ENCODE assay signal across 19 mouse cellular contexts in genomic region chr4:31167431-31167830, GRCm38 (mm10).
DNase-seq lines count a peak whose midpoint lies in the region; ATAC-seq lines count a peak whose summit lies in the region.
"Had no signal": no experiment of that assay in that cellular context is flagged by ENCODE, and none has a peak within 500 bp of the region (broad histone marks: within the 10 kb centered on the region; RNA-seq: fewer than 3 reads in every experiment).

No protein-coding gene starts in this region.

- no peak overlapping the region for H3K27ac ChIP-seq in hindbrain, embryonic 14.5 days
- no peak overlapping the region for H3K27ac ChIP-seq in hindbrain, embryonic 13.5 days
- peak overlapping the region; percentile 19; the same call in 1 of the 2 replicates for H3K27ac ChIP-seq in midbrain, embryonic 13.5 days
- no peak overlapping the region for H3K27ac ChIP-seq in midbrain, embryonic 10.5 days (replicated peaks)
- H3K27ac ChIP-seq in forebrain, embryonic 15.5 days (replicated peaks), result no peak overlapping the region
- H3K27ac ChIP-seq: embryonic facial prominence, embryonic 13.5 days; heart, embryonic 15.5 days; kidney, postnatal 0 days; limb, embryonic 12.5 days had no signal

- H3K27me3 ChIP-seq in hindbrain, embryonic 14.5 days (ENCODE audit: control insufficient read depth, insufficient read depth, low read length), result no peaks in the 10 kb centered on the region
- no peaks in the 10 kb centered on the region for H3K27me3 ChIP-seq in hindbrain, embryonic 13.5 days
- H3K27me3 ChIP-seq in midbrain, embryonic 13.5 days, result no peaks in the 10 kb centered on the region
- no peaks in the 10 kb centered on the region for H3K27me3 ChIP-seq in midbrain, embryonic 10.5 days (ENCODE audit: low read depth, poor library complexity, severe bottlenecking)
- H3K27me3 ChIP-seq in forebrain, embryonic 15.5 days, result no peaks in the 10 kb centered on the region
- H3K27me3 ChIP-seq: embryonic facial prominence, embryonic 13.5 days; heart, embryonic 15.5 days; limb, embryonic 12.5 days had no signal

- DNase-seq in hindbrain, embryonic 14.5 days (ENCODE audit: low spot score), result peak; percentile 26
- no peak for DNase-seq in midbrain, embryonic 10.5 days (ENCODE audit: low spot score)
- peak; percentile 58 for DNase-seq in retina, postnatal 1 day
- no peak for DNase-seq in ovary, adult 18-20 months (ENCODE audit: low spot score)
- DNase-seq: adrenal gland, postnatal 25 days; cerebellum, postnatal 25 days; embryo, embryonic 11 days; heart, postnatal 36 days; kidney, adult 2 months; liver, postnatal 0 days had no signal

- no peak overlapping the region for H3K9ac ChIP-seq in hindbrain, embryonic 14.5 days
- H3K9ac ChIP-seq in hindbrain, embryonic 13.5 days, result no peak overlapping the region
- no peak overlapping the region for H3K9ac ChIP-seq in midbrain, embryonic 13.5 days (replicated peaks)
- H3K9ac ChIP-seq in forebrain, embryonic 15.5 days (replicated peaks), result no peak overlapping the region
- H3K9ac ChIP-seq: embryonic facial prominence, embryonic 13.5 days; heart, embryonic 15.5 days; limb, embryonic 12.5 days; liver, postnatal 0 days had no signal

- no peak overlapping the region for H3K4me3 ChIP-seq in hindbrain, embryonic 14.5 days (replicated peaks; ENCODE audit: low read length)
- H3K4me3 ChIP-seq in hindbrain, embryonic 13.5 days, result no peak overlapping the region
- H3K4me3 ChIP-seq in midbrain, embryonic 13.5 days (replicated peaks), result no peak overlapping the region
- no peak overlapping the region for H3K4me3 ChIP-seq in midbrain, embryonic 10.5 days
- no peak overlapping the region for H3K4me3 ChIP-seq in forebrain, embryonic 15.5 days
- H3K4me3 ChIP-seq: embryonic facial prominence, embryonic 13.5 days; heart, embryonic 15.5 days; limb, embryonic 12.5 days had no signal

- H3K36me3 ChIP-seq in hindbrain, embryonic 14.5 days (replicated peaks; ENCODE audit: control insufficient read depth, insufficient read depth), result no peaks in the 10 kb centered on the region
- no peaks in the 10 kb centered on the region for H3K36me3 ChIP-seq in hindbrain, embryonic 13.5 days
- no peaks in the 10 kb centered on the region for H3K36me3 ChIP-seq in midbrain, embryonic 13.5 days
- H3K36me3 ChIP-seq in midbrain, embryonic 10.5 days, result no peaks in the 10 kb centered on the region
- H3K36me3 ChIP-seq in forebrain, embryonic 15.5 days, result no peaks in the 10 kb centered on the region
- H3K36me3 ChIP-seq: embryonic facial prominence, embryonic 13.5 days; heart, embryonic 15.5 days; limb, embryonic 12.5 days had no signal

- no peak overlapping the region for H3K4me2 ChIP-seq in hindbrain, embryonic 14.5 days (replicated peaks)
- no peak overlapping the region for H3K4me2 ChIP-seq in hindbrain, embryonic 13.5 days
- H3K4me2 ChIP-seq in midbrain, embryonic 13.5 days (replicated peaks), result no peak overlapping the region
- H3K4me2 ChIP-seq in forebrain, embryonic 15.5 days (replicated peaks), result no peak overlapping the region
- H3K4me2 ChIP-seq: embryonic facial prominence, embryonic 13.5 days; heart, embryonic 15.5 days; limb, embryonic 12.5 days; liver, embryonic 11.5 days had no signal

- ATAC-seq in hindbrain, embryonic 14.5 days (ENCODE audit: low FRiP score), result no peak
- ATAC-seq in hindbrain, embryonic 13.5 days (ENCODE audit: low FRiP score), result no peak
- peak; percentile 80; the same call in 1 of the 2 replicates for ATAC-seq in midbrain, embryonic 13.5 days
- ATAC-seq in forebrain, embryonic 15.5 days (replicated peaks), result peak; percentile 58; the same call in 1 of the 2 replicates
- ATAC-seq: liver, postnatal 0 days; lung, postnatal 0 days had no signal

- WGBS in hindbrain, embryonic 14.5 days, result 62% methylated on average over 4 of the region's 4 CpGs
- WGBS in hindbrain, embryonic 13.5 days, result 74% methylated on average over 4 of the region's 4 CpGs
- WGBS in midbrain, embryonic 13.5 days, result 53% methylated on average over 4 of the region's 4 CpGs
- whole genome bisulfite sequencing in midbrain, embryonic 10.5 days, result 80% methylated on average over 4 of the region's 4 CpGs
- 31% methylated on average over 4 of the region's 4 CpGs for WGBS in forebrain, embryonic 15.5 days

- no peaks in the 10 kb centered on the region; the same call in 1 of the 2 replicates for H3K4me1 ChIP-seq in hindbrain, embryonic 14.5 days (replicated peaks; ENCODE audit: control insufficient read depth, insufficient read depth, low read length)
- H3K4me1 ChIP-seq in hindbrain, embryonic 13.5 days (replicated peaks), result no peaks in the 10 kb centered on the region
- H3K4me1 ChIP-seq in midbrain, embryonic 13.5 days (replicated peaks), result peaks cover 7% of the 10 kb centered on the region; the same call in 1 of the 2 replicates
- no peaks in the 10 kb centered on the region for H3K4me1 ChIP-seq in midbrain, embryonic 10.5 days
- H3K4me1 ChIP-seq in forebrain, embryonic 15.5 days, result peaks cover 5% of the 10 kb centered on the region; the same call in 1 of the 2 replicates
- H3K4me1 ChIP-seq: embryonic facial prominence, embryonic 13.5 days; heart, embryonic 15.5 days; limb, embryonic 12.5 days had no signal

- H3K9me3 ChIP-seq in hindbrain, embryonic 14.5 days (ENCODE audit: control insufficient read depth, low read length), result no peaks in the 10 kb centered on the region
- no peaks in the 10 kb centered on the region for H3K9me3 ChIP-seq in hindbrain, embryonic 13.5 days
- H3K9me3 ChIP-seq in midbrain, embryonic 13.5 days, result no peaks in the 10 kb centered on the region
- H3K9me3 ChIP-seq in midbrain, embryonic 10.5 days (replicated peaks), result no peaks in the 10 kb centered on the region
- no peaks in the 10 kb centered on the region for H3K9me3 ChIP-seq in forebrain, embryonic 15.5 days
- H3K9me3 ChIP-seq: embryonic facial prominence, embryonic 13.5 days; heart, embryonic 15.5 days; limb, embryonic 12.5 days had no signal

Comparison
In these comparisons a context has a peak if more than half of its experiments do, and no peak if none do; other contexts are left out.
1. ATAC-seq: peak in midbrain, embryonic 13.5 days (single experiment) and forebrain, embryonic 15.5 days (single experiment); none in hindbrain, embryonic 14.5 days (single experiment) and hindbrain, embryonic 13.5 days (single experiment).
2. DNase-seq: peak in hindbrain, embryonic 14.5 days (single experiment) and retina, postnatal 1 day (single experiment); none in midbrain, embryonic 10.5 days (single experiment) and ovary, adult 18-20 months (single experiment).